Mouse (Mus musculus): ENCODE results near the gene Pter.
A peak's percentile ranks its signal among the peaks of the same experiment; 100 is the strongest.

DNA sequence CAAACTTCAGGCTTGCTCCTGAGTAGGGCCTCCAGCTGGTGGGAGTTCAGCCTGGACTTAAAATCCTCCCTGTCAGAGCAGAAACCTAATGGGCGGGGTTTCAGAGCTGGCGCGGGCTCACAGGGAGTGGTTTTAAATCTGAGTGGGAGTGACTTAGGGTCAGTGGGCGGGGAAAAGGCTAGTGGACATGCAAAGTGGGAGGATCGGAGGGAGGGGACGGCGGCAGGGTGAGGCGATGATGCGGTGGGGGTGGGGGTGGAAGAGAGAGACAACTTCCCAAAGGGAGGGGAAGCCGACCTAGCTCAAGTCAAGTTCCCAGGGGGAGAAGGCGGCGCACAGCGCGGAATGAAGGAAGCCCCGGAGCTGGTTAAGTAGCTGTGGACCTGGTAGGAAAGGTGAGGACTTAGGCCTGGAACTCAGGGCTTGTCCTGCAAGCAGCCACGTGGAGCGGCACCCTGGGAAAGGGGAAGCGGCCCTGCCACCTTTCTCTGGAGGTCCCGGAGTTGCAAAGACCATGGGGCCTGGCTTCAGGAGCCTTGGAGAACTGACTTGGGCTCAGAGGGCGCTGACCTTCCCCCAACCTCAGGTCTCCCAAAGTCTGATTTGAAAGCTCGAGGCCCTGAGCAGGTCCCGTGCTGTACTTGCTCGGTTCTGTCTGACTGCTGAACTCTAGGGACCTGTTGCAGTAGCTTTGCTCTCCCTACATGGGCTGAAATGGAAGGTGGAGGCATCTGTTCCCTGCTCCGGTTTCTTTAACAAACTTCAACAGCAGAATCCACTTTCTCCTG, at the start of gene Pter:
- TF ChIP-seq TCF12 (IDR thresholded peaks at IDR 0.05; ENCODE audit: low read depth, low read length): peak; percentile 51; the same call in 1 of the 2 replicates
- no peak for TF ChIP-seq USF1 (IDR thresholded peaks at IDR 0.05; ENCODE audit: low read depth, low read length)
- TF ChIP-seq POLR2A (IDR thresholded peaks at IDR 0.05; ENCODE audit: low read depth, low read length): peak; percentile 72
- 0 out of 2 replicates have a peak, but pooled peaks have one; percentile 41 for TF ChIP-seq KAT2A (IDR thresholded peaks at IDR 0.05; ENCODE audit: insufficient replicate concordance, low read length)
- 0 out of 2 replicates have a peak, but pooled peaks have one; percentile 40 for TF ChIP-seq ZMIZ1 (IDR thresholded peaks at IDR 0.05; ENCODE audit: low read depth, low read length)
- TF ChIP-seq CHD2 (IDR thresholded peaks at IDR 0.05; ENCODE audit: low read length): peak; percentile 56
- no peak for TF ChIP-seq ZC3H11A (IDR thresholded peaks at IDR 0.05; ENCODE audit: low read depth, low read length)
- TF ChIP-seq MXI1 (IDR thresholded peaks at IDR 0.05; ENCODE audit: low read depth, low read length): peak; percentile 91
- TF ChIP-seq CTCF (conservative IDR thresholded peaks at IDR 0.05 in 1 of 2, IDR thresholded peaks at IDR 0.05 in 1 of 2; ENCODE audit: low read depth in 2 of 2, low read length in 2 of 2): no peak

Data from CH12.LX (cell line).